Mouse (Mus musculus) thymus, adult 2 months (tissue): ENCODE data around the gene Ergic2. TPM values are rescaled to one million over a fixed set of nuclear protein-coding genes. Genes with fewer than 3 reads are reported as not detected.

Source experiments
- DNase-seq: peaks from one replicate; pipeline ENCODE4 v3.0.0; 2021
- H3K27ac ChIP-seq: fragments of 200-500 bp; 2 replicates; pipeline ENCODE4 v1.5.1; 2012; ENCODE audit warnings: low read length, control low read depth; ENCODE audit not compliant: control insufficient read depth, insufficient read depth
- H3K27me3 ChIP-seq: fragments of 200-500 bp; 2 replicates; pipeline ENCODE4 v1.6.1; 2012; ENCODE audit warnings: mild to moderate bottlenecking, low read length, moderate library complexity, mixed read lengths; ENCODE audit not compliant: control insufficient read depth, insufficient read depth
- H3K36me3 ChIP-seq: fragments of 200-500 bp; 2 replicates; pipeline ENCODE4 v1.6.1; 2012; ENCODE audit warnings: mild to moderate bottlenecking, low read length, moderate library complexity; ENCODE audit not compliant: control insufficient read depth, insufficient read depth
- H3K4me1 ChIP-seq: fragments of 200-500 bp; replicated peaks from 2 replicates; pipeline ENCODE4 v1.6.1; 2012; ENCODE audit warnings: low read length; ENCODE audit not compliant: control insufficient read depth, insufficient read depth
- H3K4me3 ChIP-seq: fragments of 200-500 bp; 2 replicates; pipeline ENCODE4 v1.5.1; 2012; ENCODE audit warnings: mild to moderate bottlenecking, low read length, control low read depth, moderate library complexity; ENCODE audit not compliant: control insufficient read depth, insufficient read depth
- CTCF ChIP-seq: fragments of 200-500 bp; IDR thresholded peaks from 2 replicates; pipeline ENCODE4 v1.5.1; 2012; ENCODE audit warnings: mild to moderate bottlenecking, control low read depth, low read length, moderate library complexity, borderline replicate concordance; ENCODE audit not compliant: control insufficient read depth, poor library complexity, insufficient read depth; ENCODE audit errors: extremely low read depth
- POLR2A ChIP-seq: fragments of 200-500 bp; IDR thresholded peaks from 2 replicates; pipeline ENCODE4 v1.6.1; 2012; ENCODE audit warnings: mild to moderate bottlenecking, low read length, control low read depth, moderate library complexity; ENCODE audit not compliant: control insufficient read depth, poor library complexity, insufficient read depth; ENCODE audit errors: extremely low read depth
- WGBS: fragments of 180-500 bp; shearing (Covaris S2); methylation state at CpG from one replicate; pipeline ENCODE4 v1.1.7; 2018; 5-methylcytosine and 5-hydroxymethylcytosine counted together
- polyA plus RNA-seq: library from polyadenylated mRNA; depleted of rRNA; stranded (reverse); fragments of >200 nt; gene quantifications from 2 replicates; pipeline ENCODE4 v1.2.3, GENCODE M21; 2012

The Ergic2 gene
- polyA plus RNA-seq, 1 experiment, result 32.3 TPM

DNA sequence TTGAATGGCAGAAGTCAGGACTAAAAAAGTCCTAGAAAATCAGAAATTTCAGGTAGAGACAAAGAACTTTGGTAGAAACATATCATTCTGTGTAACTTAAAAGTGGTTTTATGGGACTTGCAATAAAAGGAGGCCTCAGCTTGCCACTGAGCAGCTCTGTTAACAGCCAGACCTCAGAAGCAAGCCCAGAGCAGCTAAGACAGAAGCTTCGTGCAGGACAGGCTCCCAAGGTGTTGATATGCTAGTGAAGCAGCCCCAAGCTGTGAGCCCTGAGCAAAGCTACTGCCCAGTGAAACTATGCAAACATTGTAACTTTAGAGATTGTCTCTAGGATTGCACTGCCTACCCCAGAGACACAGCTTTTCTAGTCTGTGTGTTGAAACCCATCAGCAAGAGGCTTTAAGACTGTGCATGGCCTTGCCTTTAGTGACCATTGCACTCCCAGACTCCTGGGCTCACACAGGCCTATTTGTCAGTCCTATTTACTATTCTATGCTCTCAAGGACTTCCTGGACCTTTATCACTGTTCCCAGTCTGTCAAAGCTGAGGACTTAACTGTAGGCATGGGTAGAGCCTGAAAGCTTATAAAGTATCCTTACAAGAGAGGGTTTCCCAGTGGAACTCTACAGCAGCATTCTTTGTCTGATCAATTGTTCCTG is 43.4 kb upstream of the Ergic2 start:
- 89% methylated on average over 1 of the region's 1 CpGs for WGBS
- TF ChIP-seq CTCF (no peak), POLR2A (no peak)
- H3K27me3 ChIP-seq, result no peaks in the 10 kb centered on the region
- no peak overlapping the region for H3K4me3 ChIP-seq
- no peak for DNase-seq
- H3K36me3 ChIP-seq, result no peaks in the 10 kb centered on the region
- H3K4me1 ChIP-seq, result no peaks in the 10 kb centered on the region
- no peak overlapping the region for H3K27ac ChIP-seq

DNA sequence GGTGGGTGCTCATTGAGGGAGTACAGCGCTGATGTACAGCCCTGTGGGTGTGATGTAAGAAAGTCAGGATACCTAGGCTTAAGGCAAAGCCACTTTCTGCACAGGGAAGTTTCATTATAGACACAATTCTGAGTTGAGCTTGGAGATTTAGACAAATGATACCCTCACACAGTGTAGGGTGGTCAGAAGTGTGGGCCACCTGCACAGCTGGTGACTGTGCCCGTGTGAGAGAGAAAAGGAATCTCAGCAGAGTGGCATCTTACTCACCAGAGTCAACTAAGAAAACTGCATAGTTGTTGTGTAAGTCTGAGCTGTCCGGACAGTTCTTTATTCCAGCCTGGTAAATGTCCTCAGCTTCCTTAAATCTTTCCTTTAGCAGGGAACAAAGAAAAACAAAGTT is 37.0 kb upstream of the Ergic2 start:
- H3K27me3 ChIP-seq, result no peaks in the 10 kb centered on the region
- H3K4me3 ChIP-seq, result no peak overlapping the region
- H3K27ac ChIP-seq, result no peak overlapping the region
- H3K36me3 ChIP-seq, result no peaks in the 10 kb centered on the region
- DNase-seq, result no peak
- H3K4me1 ChIP-seq, result no peaks in the 10 kb centered on the region
- 76% methylated on average over 3 of the region's 3 CpGs for WGBS
- TF ChIP-seq POLR2A (no peak), CTCF (no peak)

DNA sequence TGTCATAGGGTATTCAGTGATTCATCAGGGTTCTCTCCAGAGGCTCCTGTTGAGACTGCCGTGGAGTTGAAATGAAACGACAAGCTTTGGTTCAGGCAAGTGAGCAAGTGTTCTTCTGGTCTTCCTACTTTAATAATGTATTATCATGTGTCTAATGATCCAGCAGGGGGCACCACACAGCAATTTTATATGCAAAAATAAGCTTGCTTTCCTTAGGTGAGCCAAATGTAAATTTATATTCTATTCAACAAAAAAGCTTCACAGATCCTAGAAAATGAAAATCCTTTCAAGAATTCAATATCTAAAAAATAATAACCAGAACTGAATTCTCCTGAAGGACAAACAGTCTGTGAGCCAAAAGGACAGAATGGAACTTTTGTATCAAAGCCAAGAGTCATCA is 36.5 kb upstream of the Ergic2 start:
- Histone ChIP-seq H3K4me3 (no peak overlapping the region), H3K27ac (no peak overlapping the region), H3K36me3 (no peaks in the 10 kb centered on the region), H3K27me3 (no peaks in the 10 kb centered on the region), H3K4me1 (no peaks in the 10 kb centered on the region)
- WGBS, result 20% methylated on average over 2 of the region's 2 CpGs
- no peak for TF ChIP-seq CTCF
- no peak for DNase-seq

DNA sequence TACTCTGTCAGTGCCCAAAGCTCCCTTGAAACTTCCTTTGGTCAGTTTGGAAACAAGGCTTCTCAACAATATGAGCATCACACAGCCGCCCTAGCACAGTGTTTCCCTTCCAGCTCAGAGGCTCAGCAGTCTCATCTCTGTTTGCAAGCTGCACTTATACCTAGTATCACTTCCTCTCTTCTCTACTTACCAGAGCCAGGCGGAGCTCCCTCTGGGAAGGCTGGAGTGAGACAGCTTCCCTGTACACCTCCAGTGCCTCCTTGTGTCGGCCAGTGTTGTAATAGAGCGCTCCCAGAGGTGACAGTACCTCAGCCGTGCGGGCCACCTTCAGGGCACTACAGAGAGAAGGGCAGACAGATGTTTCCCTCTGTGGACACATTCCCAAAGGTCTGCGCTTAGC is 34.4 kb upstream of the Ergic2 start:
- Histone ChIP-seq H3K4me3 (no peak overlapping the region), H3K27ac (no peak overlapping the region), H3K36me3 (no peaks in the 10 kb centered on the region), H3K27me3 (no peaks in the 10 kb centered on the region), H3K4me1 (no peaks in the 10 kb centered on the region)
- TF ChIP-seq POLR2A, result no peak
- 95% methylated on average over 7 of the region's 7 CpGs for WGBS
- no peak for DNase-seq

DNA sequence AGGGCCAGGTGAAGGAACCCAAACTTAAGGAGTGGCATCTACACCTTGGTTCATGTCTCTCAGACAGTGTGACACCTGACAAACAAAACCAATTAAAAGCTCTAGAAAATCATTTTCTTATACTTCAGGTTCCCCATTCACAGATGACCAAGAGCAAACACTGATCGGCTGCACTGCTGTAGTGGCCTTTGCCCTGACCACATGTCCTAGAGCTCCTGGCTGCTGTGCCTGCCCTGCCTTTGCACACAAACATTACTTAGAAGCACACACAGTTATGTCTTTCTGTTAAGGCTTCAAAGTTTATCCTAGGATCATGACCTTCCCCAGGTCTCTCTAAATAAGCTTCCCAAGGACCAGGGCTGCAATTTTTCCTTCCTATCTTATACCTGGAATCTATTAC is 32.7 kb upstream of the Ergic2 start:
- no peaks in the 10 kb centered on the region for H3K27me3 ChIP-seq
- no peak overlapping the region for H3K27ac ChIP-seq
- H3K36me3 ChIP-seq, result no peaks in the 10 kb centered on the region
- H3K4me1 ChIP-seq, result no peaks in the 10 kb centered on the region
- WGBS, result 96% methylated on average over 1 of the region's 1 CpGs
- no peak for DNase-seq
- no peak for TF ChIP-seq POLR2A
- TF ChIP-seq CTCF, result no peak
- no peak overlapping the region for H3K4me3 ChIP-seq

DNA sequence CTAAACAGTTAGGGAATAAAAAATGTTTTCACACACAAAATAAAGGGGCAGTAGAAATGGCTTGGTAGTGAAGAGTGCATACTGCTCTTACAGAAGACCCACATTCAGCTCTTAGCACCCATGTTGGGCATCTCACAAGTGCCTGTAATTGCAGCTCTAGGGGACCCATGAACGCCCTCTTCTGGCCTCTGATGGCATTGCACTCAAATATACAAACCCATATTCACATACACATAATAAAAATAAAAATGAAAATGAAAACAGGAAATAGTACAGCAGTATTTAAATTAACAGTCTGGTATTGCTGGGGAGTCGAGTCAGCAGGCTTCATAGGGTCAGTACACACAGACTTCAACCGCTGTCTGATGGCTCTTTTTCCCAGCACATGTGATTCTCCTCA is 30.1 kb upstream of the Ergic2 start:
- Histone ChIP-seq H3K27me3 (no peaks in the 10 kb centered on the region), H3K27ac (no peak overlapping the region), H3K36me3 (no peaks in the 10 kb centered on the region), H3K4me1 (no peaks in the 10 kb centered on the region), H3K4me3 (no peak overlapping the region)
- no peak for TF ChIP-seq CTCF
- no peak for TF ChIP-seq POLR2A
- no peak for DNase-seq
- WGBS, result 66% methylated on average over 3 of the region's 3 CpGs

DNA sequence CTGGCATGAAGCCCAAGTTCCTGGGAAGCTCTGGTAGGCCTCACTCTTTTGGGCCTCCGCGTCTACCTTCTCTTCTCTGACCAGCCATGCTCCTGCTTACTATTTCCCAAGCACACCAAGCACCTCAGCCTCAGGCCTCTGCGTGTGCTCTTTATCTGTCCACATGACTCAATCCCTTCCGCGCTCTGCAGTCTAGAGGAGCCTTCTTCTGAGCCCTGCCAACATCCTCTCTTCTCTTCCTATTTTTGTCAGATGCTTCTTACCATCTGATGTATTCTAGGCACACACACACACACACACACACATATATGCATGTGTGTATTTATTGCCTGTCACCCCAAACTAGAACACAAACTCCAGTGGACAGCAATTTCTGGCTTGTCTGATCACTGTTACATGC is 29.5 kb upstream of the Ergic2 start:
- H3K4me3 ChIP-seq, result no peak overlapping the region
- H3K36me3 ChIP-seq, result no peaks in the 10 kb centered on the region
- TF ChIP-seq CTCF (no peak), POLR2A (no peak)
- no peak overlapping the region for H3K27ac ChIP-seq
- H3K27me3 ChIP-seq, result no peaks in the 10 kb centered on the region
- DNase-seq, result no peak
- 96% methylated on average over 5 of the region's 5 CpGs for WGBS
- H3K4me1 ChIP-seq, result no peaks in the 10 kb centered on the region
